Mouse (Mus musculus) mouse embryonic stem cell (cell line): ENCODE data around the gene Dpp4.

ENCODE experiments used
- in situ Hi-C, 2 experiments: fragments of 300-500 bp; cut with MboI; formaldehyde crosslinking; loops; 1 replicate in 1 of 2; 3 replicates in 1 of 2; pipeline ENCODE4 v1.14.3; 2019 to 2020; ENCODE audit warnings: low sequenced_read_pairs in 2 of 2, low pct_unique_long_range_greater_than_20kb in 1 of 2, mixed read lengths in 1 of 2; ENCODE audit not compliant: unreplicated experiment in 1 of 2

The Dpp4 gene

GRCm38 (mm10) chr2:62373692-62374091, 38.3 kb downstream of the Dpp4 start:
- in situ Hi-C loops: no loop called here

DNA sequence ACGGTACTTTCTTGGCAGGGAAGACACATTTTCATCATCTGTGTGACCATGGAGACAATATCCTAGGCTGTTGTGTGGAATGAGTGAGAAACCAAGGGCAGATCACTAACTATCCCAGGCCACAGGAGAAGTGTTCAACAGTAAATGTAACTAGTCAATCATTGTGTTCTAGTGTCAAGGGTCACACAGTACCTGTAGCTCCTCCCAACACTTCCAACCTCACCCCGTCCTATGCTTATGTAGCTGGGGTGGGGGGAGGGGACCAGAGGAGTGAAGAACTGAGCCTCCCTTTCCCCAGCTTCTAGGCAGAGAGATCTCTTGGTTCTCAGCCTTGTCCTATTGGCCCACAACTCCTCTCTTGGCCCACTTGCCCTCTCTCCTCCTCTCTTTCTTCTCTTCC, 42.0 kb downstream of the Dpp4 start:
- in situ Hi-C loops: no loop called here

GRCm38 (mm10) chr2:62368349-62369053, 43.5 kb downstream of the Dpp4 start:
- in situ Hi-C loops: no loop called here

DNA sequence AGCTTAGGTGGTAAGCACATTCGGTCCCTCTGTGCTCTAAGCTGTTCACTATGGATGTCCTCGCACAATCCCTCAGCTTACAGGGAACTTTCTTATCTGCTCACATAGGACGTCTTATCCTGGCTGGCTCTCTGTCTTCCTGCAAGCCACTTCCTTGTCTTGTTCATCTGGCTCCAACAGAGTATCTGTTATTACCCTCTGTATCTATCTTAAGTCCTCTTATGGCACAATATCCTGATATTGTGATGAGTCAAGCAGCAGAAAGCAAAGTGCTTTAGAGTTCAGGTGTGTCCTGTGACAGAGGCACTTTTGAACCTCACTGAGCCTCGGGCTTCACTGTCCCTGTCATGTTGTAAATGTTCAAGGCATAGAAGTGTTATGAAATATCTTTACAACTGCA, 48.4 kb downstream of the Dpp4 start:
- in situ Hi-C loops: no loop called here

GRCm38 (mm10) chr2:62362211-62362610, 49.8 kb downstream of the Dpp4 start:
- in situ Hi-C loops: no loop called here

- in situ Hi-C loops: no loop called here
These were observed 50.5 kb downstream of the Dpp4 start for GRCm38 (mm10) chr2:62361514-62361913.

- in situ Hi-C loops: no loop called here
These were observed 51.2 kb downstream of the Dpp4 start for GRCm38 (mm10) chr2:62360872-62361271.

- in situ Hi-C loops: no loop called here
These were observed 54.8 kb downstream of the Dpp4 start for GRCm38 (mm10) chr2:62357259-62357658.

GRCm38 (mm10) chr2:62356606-62357005, 55.4 kb downstream of the Dpp4 start:
- in situ Hi-C loops: no loop called here

DNA sequence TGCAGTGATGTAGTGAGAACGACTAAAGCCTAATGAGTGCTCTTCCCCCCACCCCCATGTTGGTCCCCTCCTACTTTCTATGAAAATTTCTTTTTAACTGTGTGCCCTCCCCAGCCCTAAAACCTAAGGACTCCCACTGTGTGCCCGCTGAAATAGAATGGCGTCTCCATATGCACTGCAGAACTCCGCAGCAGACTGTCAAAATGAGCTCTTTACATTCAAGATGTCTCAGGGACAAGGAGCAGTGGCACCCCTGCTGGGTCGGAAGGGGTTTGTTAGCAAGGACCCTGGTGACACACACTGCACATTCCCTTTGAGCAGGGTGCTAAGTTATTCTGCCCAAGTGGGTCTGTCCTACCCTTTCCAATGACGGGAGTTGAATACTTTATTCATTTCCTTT, 56.3 kb downstream of the Dpp4 start:
- in situ Hi-C loops: no loop called here

DNA sequence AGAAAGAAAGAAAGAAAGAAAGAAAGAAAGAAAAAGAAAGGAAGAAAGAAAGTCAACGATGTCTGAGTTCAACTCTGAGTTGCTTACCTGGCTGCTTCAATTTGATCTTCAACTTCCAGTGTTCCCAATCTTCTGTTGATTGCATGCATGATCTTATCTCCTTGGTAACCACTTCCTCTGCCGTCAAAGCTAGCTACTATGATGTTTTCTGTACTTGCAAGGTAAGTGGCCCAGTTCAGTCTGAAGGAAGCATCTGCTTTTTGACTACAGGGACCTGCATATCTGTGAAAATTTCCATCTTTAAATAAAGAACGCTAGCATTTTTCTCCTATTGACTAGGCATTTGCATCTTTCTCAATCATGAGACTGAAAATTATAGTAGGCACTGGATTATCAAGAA, 60.0 kb downstream of the Dpp4 start:
- in situ Hi-C loops: no loop called here

GRCm38 (mm10) chr2:62347762-62348161, 64.3 kb downstream of the Dpp4 start:
- in situ Hi-C loops: no loop called here

GRCm38 (mm10) chr2:62346771-62347170, 65.3 kb downstream of the Dpp4 start:
- in situ Hi-C loops: no loop called here

GRCm38 (mm10) chr2:62344367-62344766, 67.7 kb downstream of the Dpp4 start:
- in situ Hi-C loops: no loop called here

- in situ Hi-C loops: no loop called here
These were observed 70.3 kb downstream of the Dpp4 start for GRCm38 (mm10) chr2:62341734-62342128.

- in situ Hi-C loops: no loop called here
These were observed 70.8 kb downstream of the Dpp4 start for GRCm38 (mm10) chr2:62341061-62341733.

DNA sequence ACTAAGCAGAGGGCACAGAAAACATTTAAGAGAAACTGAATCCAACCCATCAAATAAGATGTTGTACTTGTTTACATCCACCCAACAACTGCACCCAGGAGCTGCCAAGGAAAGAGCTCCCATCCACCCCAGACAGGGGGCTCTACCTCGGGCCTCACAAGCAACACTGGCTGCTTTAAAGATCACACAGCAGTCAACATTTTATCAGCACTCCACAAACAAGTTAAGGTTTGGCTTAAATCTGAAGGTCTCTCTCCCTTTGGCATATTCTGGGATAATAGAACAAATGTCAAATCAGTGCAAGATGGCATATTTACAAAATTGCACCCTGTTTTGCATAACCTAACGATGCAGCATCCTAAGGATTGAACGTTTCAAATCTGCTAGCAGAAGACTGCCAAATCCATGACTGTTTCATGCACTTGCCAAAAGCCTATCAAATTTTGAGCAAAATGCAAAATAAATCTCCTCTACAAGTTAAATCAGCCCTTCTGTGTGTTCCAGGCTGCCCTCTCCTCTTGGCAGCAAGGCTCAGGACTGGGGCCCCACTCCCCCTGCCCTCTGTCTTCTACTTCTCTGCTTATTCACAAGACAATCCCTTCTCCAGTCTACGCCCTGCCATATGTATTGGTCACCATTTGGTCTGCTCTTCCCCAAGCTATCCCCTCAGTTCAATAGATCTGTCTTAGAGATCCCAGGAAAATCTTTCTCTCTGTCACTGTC, 72.6 kb downstream of the Dpp4 start:
- in situ Hi-C loops: no loop called here

DNA sequence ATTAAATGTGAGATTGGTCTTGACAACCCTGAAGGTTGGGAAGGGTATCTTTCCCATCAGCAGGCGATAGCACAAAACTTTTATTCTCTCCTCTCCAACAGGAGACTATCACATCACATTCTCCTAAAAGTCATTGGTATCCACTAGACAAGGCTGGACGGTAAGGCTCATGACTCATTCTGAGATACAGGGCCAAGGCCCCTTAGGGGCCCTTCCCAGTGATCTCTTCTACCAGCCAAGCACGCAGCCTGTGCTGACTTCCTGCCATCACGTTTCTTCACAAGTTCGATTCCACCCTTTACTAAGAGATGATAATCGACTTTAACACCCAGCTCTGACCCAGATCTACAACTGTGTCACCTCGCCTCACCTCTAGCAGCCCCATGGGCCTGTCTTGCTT, 74.9 kb downstream of the Dpp4 start:
- in situ Hi-C loops: no loop called here

DNA sequence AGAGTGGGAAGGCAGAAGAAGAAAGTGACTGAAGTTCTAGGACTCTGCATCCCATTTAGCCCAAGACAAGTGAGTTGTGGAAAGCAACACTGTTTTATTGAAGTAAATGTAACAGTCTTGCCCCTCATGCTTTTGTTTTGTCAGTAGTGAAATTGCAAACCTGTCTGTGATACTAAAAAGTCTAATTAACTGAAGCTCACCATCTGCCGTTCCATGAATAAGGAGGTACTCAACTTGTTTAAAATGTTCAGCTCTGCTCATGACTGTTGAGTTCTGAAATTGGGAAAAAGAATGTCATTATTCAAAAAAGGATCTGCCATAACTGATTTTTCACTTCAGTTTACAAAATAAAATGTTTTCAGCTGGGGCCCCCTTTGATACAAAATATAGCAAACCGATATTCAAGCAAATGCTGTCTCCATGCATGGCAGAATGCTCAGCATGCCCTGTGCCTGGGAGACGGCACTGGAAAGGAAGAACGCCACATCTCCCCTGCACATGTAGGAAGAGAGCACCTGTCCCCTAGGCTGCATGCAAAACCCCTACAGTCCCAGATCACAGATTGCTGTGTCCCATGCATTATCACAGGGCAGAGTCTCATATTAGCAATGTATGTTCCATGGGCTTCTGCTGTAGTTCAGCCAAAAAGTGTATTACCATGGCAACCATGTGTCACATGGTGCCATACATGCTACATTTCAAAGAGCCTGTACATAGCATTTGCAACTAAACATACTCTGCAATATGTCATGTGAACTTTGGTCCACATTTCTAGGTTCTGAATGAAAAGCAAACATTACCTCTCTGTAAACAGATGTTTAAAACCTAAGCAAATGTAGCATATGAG, 77.4 kb downstream of the Dpp4 start:
- in situ Hi-C loops: no loop called here
